Mouse (Mus musculus) brain, embryonic 18.5 days (tissue): Measurements from ENCODE around the gene Kpna6.

ENCODE experiments used
- DNase-seq: peaks from one replicate; pipeline ENCODE4 v3.0.0-alpha.2; 2012; ENCODE audit warnings: low read depth, low spot score

Kpna6 gene

DNA sequence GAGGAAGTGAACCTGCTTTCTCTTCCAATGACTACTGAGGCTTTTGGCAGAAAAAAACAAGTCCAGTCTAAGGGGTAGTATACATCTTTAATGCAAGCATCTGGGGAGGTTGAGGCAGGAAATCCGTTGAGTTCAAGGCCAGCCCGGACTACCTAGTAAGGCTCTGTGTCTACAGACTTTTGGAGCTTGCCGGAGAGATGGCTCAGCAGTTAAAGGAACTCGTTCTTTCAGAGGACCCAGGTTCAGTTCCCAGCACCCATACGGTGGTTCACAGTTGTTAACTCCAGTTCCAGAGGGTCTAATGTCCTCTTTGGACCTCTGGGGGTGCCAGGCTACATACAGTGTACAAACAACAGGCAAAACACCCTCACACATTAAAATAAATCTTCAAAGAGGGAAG is 54.5 kb downstream of the Kpna6 start:
- DNase-seq: no peak

DNA sequence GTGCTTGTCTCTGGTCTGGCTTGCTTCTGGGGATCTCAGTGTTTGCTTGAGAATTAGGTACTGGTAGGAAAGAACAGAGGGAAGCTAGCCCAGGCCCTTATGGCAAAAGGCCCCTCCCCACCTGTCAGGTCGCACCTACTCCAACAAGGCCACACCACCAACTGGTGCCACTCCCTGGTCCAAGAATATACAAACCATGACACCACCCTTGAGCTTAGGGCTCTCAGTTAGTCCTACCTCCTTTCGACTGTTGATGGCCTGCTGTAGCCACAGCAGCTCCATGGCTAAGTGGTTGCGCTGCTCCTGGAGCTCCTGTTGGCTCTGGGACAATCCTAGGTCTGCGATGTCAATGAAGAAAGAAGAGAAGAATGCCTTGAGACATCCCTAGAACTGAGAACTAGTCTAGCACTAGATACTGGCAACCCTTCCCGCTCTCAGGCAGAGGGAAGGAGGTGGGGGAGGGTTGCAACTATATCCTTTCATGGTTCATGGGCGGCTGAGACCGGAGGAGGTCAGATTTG is 55.4 kb downstream of the Kpna6 start:
- no peak for DNase-seq

DNA sequence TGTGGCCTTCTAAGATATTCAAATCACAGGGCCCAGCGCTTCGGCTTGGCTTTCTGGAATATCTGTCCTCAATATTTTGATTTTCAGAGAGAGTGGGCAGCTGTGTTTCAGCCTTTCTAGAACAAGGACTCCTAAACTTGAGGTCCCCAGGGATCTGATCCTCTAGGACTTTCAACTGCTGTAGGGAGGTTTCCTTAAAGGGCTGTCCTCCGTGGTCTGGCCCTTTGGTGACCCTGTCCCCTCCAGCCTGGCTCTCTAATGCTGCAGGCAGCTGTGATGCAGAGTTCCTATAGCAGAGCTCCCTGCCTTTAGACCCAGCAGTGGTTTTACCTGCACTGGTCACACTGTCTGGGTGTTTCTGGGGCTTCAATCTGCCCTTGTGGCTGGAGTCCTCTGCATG is 55.9 kb downstream of the Kpna6 start:
- DNase-seq: no peak

DNA sequence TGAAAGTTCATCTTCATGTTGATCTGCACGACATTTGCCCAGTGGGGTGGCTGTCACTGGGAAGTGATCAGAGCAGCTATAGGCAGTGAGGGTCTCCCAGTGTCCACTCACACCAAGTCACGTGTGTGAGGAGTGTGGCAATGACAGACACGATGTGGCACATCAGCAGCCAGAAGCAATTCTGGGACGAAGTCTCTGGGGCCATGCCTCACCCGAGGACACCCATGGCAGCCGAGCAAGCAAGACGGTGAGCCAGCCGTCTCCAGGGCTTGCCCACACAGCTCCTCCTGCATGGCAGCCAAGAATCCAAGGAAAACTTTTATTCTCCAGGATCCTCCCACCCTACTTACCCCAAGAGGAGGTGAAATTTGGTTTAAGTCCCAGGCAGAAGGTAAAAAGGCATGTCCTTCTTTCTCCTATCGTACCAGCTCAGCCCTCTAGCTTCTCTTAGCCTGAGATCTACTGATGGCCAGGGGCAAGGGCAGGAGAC is 56.7 kb downstream of the Kpna6 start:
- no peak for DNase-seq

DNA sequence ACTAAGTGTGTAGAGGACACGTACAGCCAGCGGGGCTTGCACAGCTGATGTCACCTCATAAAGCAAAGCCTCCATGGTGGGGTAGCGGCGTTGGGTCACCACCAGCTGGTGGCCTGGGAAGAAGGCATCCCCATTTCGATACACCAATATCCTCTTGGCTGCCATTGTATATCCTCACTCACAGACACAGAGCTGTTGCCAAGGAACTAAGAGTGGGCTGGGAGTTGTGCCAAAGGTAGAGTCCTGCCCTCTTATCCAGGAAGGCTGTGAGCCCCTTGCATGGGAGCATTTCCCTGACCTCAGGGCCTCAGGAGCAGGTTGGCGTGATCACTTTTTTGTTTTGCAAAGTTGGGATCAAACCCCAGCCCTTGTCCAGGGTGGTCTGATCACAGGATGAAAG is 58.5 kb downstream of the Kpna6 start, which contains the start of gene Dcdc2b:
TSS of gene Dcdc2b (minus strand) at position 165 of the 400 bp plus-strand sequence.
- DNase-seq: no peak

DNA sequence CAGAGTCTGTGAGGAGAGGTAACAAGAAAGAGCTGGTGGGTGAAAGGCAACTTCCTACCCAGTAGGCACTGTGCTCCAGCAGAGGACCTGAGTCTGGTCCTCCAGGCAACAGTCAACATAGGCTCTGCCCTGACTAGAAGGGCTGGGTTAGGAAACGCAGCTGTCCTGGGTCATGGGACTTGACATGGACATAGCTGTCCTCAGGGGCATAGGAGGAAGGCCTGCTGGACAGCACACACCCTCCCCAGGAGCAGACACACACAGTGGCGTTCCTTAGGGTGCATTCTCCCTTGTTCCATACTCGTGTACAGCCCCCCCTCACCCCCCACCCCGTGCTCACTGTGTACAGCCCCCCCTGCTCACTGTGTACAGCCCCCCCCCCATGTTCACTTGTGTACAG is 62.1 kb downstream of the Kpna6 start:
- DNase-seq: no peak

DNA sequence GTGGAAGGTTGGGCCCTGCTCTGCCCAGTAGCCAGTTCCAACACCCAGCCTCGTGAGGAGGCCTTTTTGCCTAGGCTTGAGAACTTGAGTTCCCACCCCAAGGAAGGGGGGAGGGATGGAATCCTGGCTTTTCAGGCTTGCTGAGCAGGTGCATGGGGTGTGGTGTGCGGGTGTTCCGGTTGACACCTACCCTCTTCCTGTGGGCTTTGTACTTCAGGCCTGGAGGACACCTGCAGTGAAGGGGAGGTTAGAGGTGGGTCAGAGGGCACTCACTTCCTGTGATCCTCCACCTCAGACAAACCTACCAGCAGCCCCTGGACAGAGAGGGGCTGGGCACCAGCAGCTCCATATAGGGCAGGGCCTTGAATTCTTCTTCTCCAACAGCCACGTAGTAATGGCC is 62.5 kb downstream of the Kpna6 start:
- no peak for DNase-seq

DNA sequence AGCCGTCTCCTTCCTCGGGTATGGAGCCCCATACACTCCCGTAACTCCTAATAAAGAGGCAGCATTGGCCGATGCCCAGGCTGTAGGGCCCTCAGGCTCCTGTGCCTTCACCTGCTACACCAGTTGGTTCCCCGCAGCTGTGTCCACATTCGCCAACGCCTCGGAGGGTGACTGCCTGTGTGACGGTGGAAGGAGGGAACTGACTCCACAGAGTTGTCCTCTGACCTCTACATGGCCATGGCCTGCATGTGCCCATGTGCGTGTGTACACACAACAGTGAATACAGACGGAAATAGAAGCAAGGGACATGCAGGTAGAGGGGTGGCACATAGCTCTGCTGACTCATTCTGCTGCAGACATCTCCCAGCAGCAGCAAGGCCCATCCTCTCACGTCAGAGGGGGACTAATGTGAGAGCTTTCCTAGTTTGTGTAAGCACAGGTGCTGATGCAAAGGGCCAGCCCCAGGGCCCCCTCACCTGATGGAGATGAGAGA is 63.4 kb downstream of the Kpna6 start:
- DNase-seq: no peak

DNA sequence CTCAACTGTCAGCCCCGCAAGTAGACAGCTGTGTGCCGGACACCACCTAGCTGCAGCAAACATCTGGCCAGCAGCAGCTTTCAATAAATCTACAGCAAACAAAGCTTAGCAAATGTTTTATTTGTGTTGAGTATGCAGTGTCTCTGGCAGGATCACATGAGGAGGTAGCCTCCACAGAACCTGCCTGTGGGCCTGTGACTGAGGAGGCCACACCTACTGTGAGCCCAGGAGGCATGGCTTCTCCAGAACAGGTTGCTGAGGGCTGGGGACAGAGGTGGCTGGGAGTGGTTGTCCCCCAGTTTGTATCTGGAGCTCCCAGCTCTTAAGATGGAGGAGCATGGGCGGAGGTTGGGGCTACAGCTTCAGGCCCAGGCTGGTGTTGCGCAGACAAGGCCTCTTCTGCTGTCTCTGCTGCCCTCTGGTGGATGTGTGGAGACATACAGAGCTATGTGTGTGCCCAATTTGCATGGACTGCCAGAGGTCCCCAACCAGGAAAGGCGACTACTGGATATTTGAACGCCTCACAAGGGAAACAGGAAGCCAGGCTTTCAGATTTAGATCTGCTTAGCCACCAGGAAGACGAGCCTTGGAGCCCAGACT is 64.0 kb downstream of the Kpna6 start:
- DNase-seq: peak; percentile 50

DNA sequence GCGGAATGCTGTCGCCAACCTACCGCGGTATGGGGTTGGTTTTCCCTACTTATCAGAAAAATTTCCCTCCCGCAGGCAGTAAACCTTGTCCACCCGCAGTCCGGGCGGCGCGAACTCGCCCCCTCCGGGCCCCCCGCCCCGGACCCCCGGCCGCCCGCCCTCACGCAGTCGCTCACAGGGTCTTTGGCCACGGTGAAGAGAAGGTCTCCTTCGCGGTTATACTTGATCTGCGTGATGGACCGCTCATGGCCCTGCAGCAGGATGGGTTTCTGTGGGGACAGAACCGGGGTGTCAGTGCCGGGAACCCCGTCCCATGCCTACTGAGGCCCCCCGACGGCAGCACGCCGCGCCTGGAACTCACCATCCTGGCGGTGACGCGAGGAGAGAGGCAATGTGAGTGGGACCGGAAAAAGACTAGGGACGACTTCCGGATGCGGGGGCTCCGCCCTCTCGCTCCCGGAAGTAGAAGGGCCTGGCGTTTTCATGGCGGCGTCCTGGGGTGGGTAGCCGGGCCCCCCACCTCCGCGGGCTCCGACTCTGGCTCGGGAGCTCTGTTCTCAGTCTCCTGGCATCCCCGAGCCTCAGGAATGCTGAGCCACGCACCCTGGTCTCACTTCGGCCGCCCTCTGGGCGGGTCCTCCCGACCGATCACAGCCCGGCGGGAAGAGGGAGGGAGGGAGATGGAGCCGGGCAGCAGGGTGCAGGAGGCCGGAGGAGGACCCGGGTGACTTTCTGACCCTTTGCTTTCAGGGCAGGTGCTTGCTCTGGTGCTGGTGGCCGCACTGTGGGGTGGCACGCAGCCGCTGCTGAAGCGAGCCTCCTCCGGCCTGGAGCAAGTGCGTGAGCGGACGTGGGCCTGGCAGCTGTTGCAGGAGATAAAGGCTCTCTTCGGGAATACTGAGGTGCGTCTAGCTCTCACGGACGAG is 72.1 kb downstream of the Kpna6 start, which contains the start of the genes Eif3i and Tmem234:
TSS of gene Eif3i (minus strand) at position 416 of the 926 bp plus-strand sequence.
TSS of gene Tmem234 (plus strand) at position 436 of the 926 bp plus-strand sequence.
- peak; percentile 73 for DNase-seq
